Mouse (Mus musculus): ENCODE data around the gene Gm21987. TPM values are rescaled to one million over a fixed set of nuclear protein-coding genes. Genes with fewer than 3 reads are reported as not detected.

Gene Gm21987
- polyA plus RNA-seq, 1 experiment from 2014 or later, result not detected

DNA sequence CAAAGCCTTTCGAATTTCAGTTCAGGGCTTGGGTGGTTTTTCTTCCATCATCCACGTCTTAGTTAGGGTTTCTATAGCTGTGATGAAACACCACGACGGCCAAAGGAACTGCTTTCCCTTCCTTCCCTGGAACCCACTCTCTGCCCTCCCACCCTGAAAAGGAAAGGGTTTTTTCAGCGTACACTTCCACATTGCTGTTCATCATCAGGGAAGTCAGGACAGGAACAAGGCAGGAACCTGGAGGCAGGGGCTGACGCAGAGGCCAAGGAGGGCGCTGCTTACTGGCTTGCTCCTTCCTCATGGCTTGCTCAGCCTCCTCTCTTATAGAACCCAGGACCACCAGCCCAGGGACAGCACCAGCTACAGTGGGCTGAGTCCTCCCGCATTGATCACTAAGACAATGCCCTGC, 30.0 kb downstream of the Gm21987 start:
- H3K4me3 ChIP-seq, result peak overlapping the region; percentile 41
- peaks cover 19% of the 10 kb centered on the region for H3K4me1 ChIP-seq (replicated peaks)
- H3K27ac ChIP-seq, result peak overlapping the region; percentile 84
- H3K36me3 ChIP-seq, result no peaks in the 10 kb centered on the region
- WGBS, result 60% methylated on average over 8 of the region's 8 CpGs
- H3K9me3 ChIP-seq, result no peaks in the 10 kb centered on the region
- no peaks in the 10 kb centered on the region for H3K27me3 ChIP-seq (ENCODE audit: insufficient read depth, poor library complexity, severe bottlenecking)
- no peak for DNase-seq (ENCODE audit: low spot score)

GRCm38 (mm10) chr16:38377546-38377945, 30.7 kb downstream of the Gm21987 start:
- Histone ChIP-seq H3K27me3 (ENCODE audit: insufficient read depth, poor library complexity, severe bottlenecking) (no peaks in the 10 kb centered on the region), H3K9me3 (no peaks in the 10 kb centered on the region), H3K27ac (no peak overlapping the region), H3K36me3 (no peaks in the 10 kb centered on the region), H3K4me1 (replicated peaks) (peaks cover 19% of the 10 kb centered on the region), H3K4me3 (no peak overlapping the region)
- 83% methylated on average over 6 of the region's 6 CpGs for WGBS
- DNase-seq (ENCODE audit: low spot score), result no peak

DNA sequence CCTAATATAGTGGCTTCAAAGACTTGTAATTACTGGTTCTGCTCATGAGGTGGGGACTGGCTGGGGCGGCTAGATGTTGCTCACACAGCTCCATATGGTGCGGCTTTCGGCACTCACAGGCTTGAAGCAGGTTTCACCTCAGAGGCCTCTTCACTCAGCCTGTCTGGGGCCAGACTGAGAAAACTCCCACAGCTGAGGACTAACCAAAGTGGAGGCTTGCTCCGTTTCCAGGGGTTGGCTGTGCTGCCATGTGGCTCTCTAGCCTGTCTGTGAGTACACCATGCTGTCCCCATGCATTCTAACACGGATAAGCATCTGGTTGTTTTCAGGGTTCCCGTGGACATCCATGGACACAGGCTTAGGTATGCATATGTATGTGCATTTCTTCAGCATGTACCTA, 31.8 kb downstream of the Gm21987 start:
- Histone ChIP-seq H3K9me3 (no peaks in the 10 kb centered on the region), H3K4me3 (no peak overlapping the region), H3K27ac (no peak overlapping the region), H3K4me1 (replicated peaks) (peaks cover 15% of the 10 kb centered on the region), H3K36me3 (no peaks in the 10 kb centered on the region), H3K27me3 (ENCODE audit: insufficient read depth, poor library complexity, severe bottlenecking) (no peaks in the 10 kb centered on the region)
- DNase-seq (ENCODE audit: low spot score), result no peak
- WGBS, result 79% methylated on average over 6 of the region's 6 CpGs

DNA sequence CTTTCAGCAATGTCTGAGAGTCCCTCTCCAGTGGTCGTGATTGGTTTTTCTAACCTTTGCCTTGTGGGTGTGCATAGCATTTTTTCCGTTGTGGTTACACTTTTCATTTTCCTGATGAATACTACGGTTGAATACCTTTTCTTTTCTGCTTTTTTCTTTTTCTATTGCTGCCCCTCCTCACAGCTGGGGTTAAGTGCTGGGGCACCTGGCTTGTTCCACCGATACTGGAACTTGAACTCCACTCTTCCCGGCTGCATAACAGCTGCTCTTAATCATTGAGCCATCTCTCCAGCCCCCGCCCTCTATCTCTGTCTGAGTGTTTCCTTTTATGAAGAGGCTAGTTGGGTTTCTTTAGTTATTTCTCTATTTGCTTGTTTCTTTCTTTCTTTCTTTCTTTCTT, 32.2 kb downstream of the Gm21987 start:
- Histone ChIP-seq H3K27me3 (ENCODE audit: insufficient read depth, poor library complexity, severe bottlenecking) (no peaks in the 10 kb centered on the region), H3K4me3 (no peak overlapping the region), H3K4me1 (replicated peaks) (peaks cover 13% of the 10 kb centered on the region), H3K27ac (no peak overlapping the region), H3K36me3 (no peaks in the 10 kb centered on the region), H3K9me3 (no peaks in the 10 kb centered on the region)
- 51% methylated on average over 6 of the region's 6 CpGs for WGBS
- no peak for DNase-seq (ENCODE audit: low spot score)

GRCm38 (mm10) chr16:38379493-38379892, 32.7 kb downstream of the Gm21987 start:
- Histone ChIP-seq H3K4me1 (replicated peaks) (peaks cover 13% of the 10 kb centered on the region), H3K36me3 (no peaks in the 10 kb centered on the region), H3K9me3 (no peaks in the 10 kb centered on the region), H3K27ac (no peak overlapping the region), H3K27me3 (ENCODE audit: insufficient read depth, poor library complexity, severe bottlenecking) (no peaks in the 10 kb centered on the region), H3K4me3 (no peak overlapping the region)
- 73% methylated on average over 3 of the region's 3 CpGs for WGBS
- DNase-seq (ENCODE audit: low spot score), result no peak

DNA sequence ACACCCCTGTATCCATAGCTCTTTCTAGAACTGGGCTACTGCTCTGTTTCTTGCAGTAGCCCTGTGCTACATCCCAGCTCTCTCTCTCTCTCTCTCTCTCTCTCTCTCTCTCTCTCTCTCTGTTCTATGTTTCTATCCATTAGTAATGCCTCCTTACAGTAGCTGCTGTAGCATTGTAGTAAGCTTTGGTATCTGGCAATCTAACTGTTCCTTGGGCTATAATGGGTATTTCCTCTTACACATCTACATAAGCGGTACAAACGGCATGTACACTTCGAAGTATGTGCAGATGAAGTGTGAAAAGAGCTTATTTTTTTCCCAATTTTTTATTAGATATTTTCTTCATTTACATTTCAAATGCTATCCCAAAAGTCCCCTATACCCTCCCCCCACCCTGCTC, 33.1 kb downstream of the Gm21987 start:
- Histone ChIP-seq H3K4me3 (no peak overlapping the region), H3K4me1 (replicated peaks) (peaks cover 13% of the 10 kb centered on the region), H3K27me3 (ENCODE audit: insufficient read depth, poor library complexity, severe bottlenecking) (no peaks in the 10 kb centered on the region), H3K36me3 (no peaks in the 10 kb centered on the region), H3K9me3 (no peaks in the 10 kb centered on the region), H3K27ac (no peak overlapping the region)
- 88% methylated on average over 3 of the region's 3 CpGs for WGBS
- no peak for DNase-seq (ENCODE audit: low spot score)

DNA sequence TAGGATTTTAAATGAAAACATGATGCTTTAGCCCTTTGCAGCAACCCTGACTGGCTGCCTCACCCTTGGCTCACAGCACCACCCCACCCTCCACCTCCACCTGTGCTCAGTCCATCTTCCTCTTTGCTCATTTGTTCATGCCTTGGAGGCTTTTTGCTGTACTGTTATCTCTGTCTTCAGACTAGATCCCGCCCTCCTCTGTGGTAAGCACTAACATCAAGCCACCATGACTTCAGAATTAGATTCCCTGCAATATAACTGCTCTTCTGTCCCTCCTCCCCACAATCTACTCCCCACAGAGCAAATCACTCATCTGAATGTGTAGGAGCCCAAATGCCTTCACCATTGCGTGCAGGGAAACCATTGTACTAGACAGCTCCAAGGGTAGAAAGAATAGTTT, 36.8 kb downstream of the Gm21987 start:
- H3K27me3 ChIP-seq (ENCODE audit: insufficient read depth, poor library complexity, severe bottlenecking), result no peaks in the 10 kb centered on the region
- DNase-seq (ENCODE audit: low spot score), result no peak
- WGBS, result 75% methylated on average over 2 of the region's 2 CpGs
- no peaks in the 10 kb centered on the region for H3K36me3 ChIP-seq
- H3K4me3 ChIP-seq, result no peak overlapping the region
- no peaks in the 10 kb centered on the region for H3K9me3 ChIP-seq
- H3K4me1 ChIP-seq (replicated peaks), result no peaks in the 10 kb centered on the region
- H3K27ac ChIP-seq, result no peak overlapping the region

DNA sequence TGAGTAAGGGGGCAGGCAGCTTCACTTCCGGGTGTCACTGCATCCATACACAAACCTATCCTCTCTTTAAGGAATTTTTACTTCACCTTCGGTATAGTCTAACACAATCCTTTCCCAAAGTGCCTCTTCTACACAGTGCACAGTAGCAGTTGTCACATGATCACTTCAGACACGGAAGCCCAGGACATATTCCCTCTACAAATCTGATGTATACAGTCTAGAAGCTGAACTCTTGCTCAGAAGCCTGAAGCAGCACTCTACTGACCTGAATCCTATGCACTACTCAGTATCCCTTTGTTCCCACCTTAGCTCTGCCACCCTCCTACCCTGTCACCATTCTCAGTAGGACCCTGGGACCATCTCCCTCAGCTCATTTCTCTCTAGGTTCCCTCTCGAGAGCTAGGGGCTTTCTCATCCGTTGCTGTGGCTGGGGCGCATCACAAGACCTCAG, 38.4 kb downstream of the Gm21987 start:
- Histone ChIP-seq H3K27ac (no peak overlapping the region), H3K9me3 (no peaks in the 10 kb centered on the region), H3K27me3 (ENCODE audit: insufficient read depth, poor library complexity, severe bottlenecking) (no peaks in the 10 kb centered on the region), H3K36me3 (no peaks in the 10 kb centered on the region), H3K4me3 (no peak overlapping the region), H3K4me1 (replicated peaks) (no peaks in the 10 kb centered on the region)
- no peak for DNase-seq (ENCODE audit: low spot score)
- 84% methylated on average over 6 of the region's 6 CpGs for WGBS

DNA sequence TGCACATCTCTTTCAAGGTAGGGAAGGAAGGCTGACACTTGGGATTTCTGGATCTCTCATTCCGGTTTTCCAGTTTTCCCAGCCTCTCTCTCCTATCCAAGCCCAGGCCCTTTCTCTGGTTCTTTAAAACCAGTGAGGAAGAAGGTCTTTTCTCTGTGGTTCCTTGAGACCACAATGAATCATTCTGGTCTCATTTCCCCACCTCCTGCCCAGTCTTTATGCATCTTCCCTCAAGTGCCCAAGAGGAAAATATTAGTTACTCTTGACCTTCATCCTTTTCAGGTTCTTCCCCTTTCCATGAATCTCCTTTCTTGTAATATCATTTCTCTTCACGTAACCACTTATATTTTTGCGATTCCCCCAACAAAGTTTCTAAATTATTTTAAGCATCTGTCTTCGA, 38.9 kb downstream of the Gm21987 start:
- no peaks in the 10 kb centered on the region for H3K4me1 ChIP-seq (replicated peaks)
- no peak for DNase-seq (ENCODE audit: low spot score)
- WGBS, result 94% methylated on average over 4 of the region's 4 CpGs
- no peaks in the 10 kb centered on the region for H3K36me3 ChIP-seq
- H3K27me3 ChIP-seq (ENCODE audit: insufficient read depth, poor library complexity, severe bottlenecking), result no peaks in the 10 kb centered on the region
- H3K4me3 ChIP-seq, result no peak overlapping the region
- H3K9me3 ChIP-seq, result no peaks in the 10 kb centered on the region
- no peak overlapping the region for H3K27ac ChIP-seq

DNA sequence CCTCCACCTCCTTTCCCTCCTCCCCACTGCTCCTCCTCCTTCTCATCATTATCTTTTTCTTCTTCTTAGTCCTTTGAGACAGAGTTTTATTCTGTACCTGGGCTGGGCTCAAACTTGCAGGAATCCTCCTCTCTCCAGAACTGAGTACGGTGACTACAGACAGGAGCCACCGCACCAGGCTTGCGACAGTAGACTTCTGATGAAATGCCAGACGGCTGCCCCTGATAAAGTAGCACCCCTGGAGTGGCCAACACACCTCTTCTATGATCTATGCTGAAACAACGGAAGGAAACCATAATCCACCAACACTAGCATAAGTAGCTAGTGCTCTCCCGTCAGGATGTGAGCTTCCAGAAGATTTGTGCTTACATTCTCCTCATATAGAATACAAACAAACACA, 40.5 kb downstream of the Gm21987 start:
- Histone ChIP-seq H3K27ac (no peak overlapping the region), H3K9me3 (no peaks in the 10 kb centered on the region), H3K4me1 (replicated peaks) (0 out of 2 replicates have a peak, but pooled peaks cover 2% of the 10 kb centered on the region), H3K4me3 (no peak overlapping the region), H3K36me3 (no peaks in the 10 kb centered on the region), H3K27me3 (ENCODE audit: insufficient read depth, poor library complexity, severe bottlenecking) (no peaks in the 10 kb centered on the region)
- no peak for DNase-seq (ENCODE audit: low spot score)
- WGBS, result 88% methylated on average over 6 of the region's 6 CpGs

DNA sequence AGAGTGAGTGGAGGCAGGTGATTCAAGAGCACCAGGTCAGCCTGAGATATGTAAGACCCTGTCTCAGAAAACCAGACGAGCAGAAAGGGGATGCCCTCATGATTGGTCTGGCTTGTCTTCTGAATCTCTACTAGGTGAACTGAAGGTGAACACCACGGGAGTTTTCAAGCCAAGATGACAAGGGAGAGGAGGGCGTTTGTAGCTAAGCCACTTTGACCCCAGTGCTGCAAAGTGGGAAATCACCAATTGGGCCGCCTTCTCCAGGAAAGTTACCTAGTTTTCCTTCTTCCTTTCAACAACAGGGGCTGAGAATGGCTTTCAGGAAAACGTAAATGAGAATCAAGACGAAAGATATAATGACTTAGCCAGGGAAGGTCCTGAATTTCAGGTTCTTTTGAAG, 41.9 kb downstream of the Gm21987 start:
- WGBS, result 76% methylated on average over 6 of the region's 6 CpGs

GRCm38 (mm10) chr16:38389284-38389893, 42.5 kb downstream of the Gm21987 start:
- no peaks in the 10 kb centered on the region for H3K27me3 ChIP-seq (ENCODE audit: insufficient read depth, poor library complexity, severe bottlenecking)
- 0 out of 2 replicates have a peak, but pooled peaks cover 2% of the 10 kb centered on the region for H3K4me1 ChIP-seq (replicated peaks)
- no peak overlapping the region for H3K4me3 ChIP-seq
- no peak overlapping the region for H3K27ac ChIP-seq
- H3K9me3 ChIP-seq, result no peaks in the 10 kb centered on the region
- DNase-seq (ENCODE audit: low spot score), result no peak
- WGBS, result 83% methylated on average over 8 of the region's 8 CpGs
- H3K36me3 ChIP-seq, result no peaks in the 10 kb centered on the region

More for the DNA sequence above, 41.9 kb downstream of the Gm21987 start:
- Histone ChIP-seq H3K9me3 (no peaks in the 10 kb centered on the region), H3K27ac (no peak overlapping the region), H3K27me3 (ENCODE audit: insufficient read depth, poor library complexity, severe bottlenecking) (no peaks in the 10 kb centered on the region), H3K4me1 (replicated peaks) (0 out of 2 replicates have a peak, but pooled peaks cover 2% of the 10 kb centered on the region), H3K36me3 (no peaks in the 10 kb centered on the region), H3K4me3 (no peak overlapping the region)
- DNase-seq (ENCODE audit: low spot score), result no peak

- WGBS, result 91% methylated on average over 7 of the region's 7 CpGs
- Histone ChIP-seq H3K27me3 (ENCODE audit: insufficient read depth, poor library complexity, severe bottlenecking) (no peaks in the 10 kb centered on the region), H3K36me3 (no peaks in the 10 kb centered on the region), H3K4me3 (no peak overlapping the region), H3K27ac (no peak overlapping the region), H3K4me1 (replicated peaks) (0 out of 2 replicates have a peak, but pooled peaks cover 2% of the 10 kb centered on the region), H3K9me3 (no peaks in the 10 kb centered on the region)
- no peak for DNase-seq (ENCODE audit: low spot score)
These were observed 43.5 kb downstream of the Gm21987 start for GRCm38 (mm10) chr16:38390322-38390721.
